Mouse (Mus musculus) yolk sac, embryonic 10.5 days (tissue): ENCODE measurements at regions not wholly inside any gene's neighbourhood (a gene's known extent, or its start where the extent isn't known, plus 50 kb on each side); places are given as distances from the start of the nearest gene placed in this dataset.

Experiments
- DNase-seq: peaks from one replicate; pipeline ENCODE4 v3.0.0-alpha.2; 2017; ENCODE audit warnings: low spot score

DNA sequence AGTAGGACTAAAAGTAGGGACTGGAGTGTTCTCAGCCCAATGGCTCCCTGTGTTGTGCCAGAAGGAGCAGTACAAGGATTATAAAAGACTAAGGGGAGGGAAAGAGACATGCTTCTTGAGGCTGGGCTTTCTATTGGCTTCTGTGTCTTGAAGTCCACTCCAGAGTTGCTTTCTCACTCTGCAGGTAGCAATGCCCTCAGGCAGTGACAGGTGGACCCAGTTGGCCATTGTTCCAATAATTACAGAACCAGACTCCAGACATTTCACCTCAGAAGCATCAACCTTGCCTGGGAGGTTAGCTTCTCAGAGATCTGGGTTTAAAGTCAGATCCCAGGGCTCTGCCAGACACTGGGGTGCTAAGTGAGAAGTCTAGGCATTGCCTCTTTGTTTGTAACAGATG, 136.3 kb upstream of the Tll1 start:
- DNase-seq = peak; percentile 0

DNA sequence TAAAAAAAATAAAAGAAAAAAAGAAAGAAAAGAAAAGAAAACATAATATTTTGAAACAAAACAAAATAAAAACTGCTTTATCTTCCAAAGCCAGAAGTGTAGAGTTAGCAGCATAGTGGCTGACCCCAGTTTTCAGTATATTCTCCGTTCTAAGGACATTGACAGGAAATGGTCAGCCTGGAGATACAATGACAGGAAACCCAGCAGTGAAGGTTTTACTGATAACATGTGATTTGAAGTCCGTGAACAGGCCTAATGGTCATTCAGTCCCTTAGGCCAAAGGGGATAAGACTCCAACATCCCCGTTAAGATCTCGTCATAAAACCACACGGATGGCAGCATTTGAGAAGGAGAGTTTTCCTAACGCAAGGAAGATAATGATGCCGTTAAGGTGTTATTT, 131.3 kb upstream of the Tll1 start:
- no peak for DNase-seq

DNA sequence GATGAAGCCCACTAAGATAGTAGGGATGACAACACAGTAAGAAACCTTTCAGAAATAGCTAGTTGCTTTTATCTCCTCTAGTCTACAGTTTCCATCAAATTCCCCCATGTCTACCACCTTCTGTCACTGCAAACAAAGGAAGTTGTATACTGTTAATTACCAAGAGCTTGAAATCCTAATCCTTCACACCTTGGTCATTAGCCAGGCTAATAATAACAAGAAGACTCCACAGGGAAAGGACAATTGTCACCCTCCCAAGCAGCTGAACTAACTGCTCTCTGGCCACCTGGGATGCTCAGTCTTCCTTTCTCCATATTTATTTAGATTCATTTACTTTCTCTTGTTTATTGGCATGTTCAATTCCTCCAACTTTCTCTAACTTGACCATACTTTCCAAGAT, 130.5 kb upstream of the Tll1 start:
- no peak for DNase-seq

DNA sequence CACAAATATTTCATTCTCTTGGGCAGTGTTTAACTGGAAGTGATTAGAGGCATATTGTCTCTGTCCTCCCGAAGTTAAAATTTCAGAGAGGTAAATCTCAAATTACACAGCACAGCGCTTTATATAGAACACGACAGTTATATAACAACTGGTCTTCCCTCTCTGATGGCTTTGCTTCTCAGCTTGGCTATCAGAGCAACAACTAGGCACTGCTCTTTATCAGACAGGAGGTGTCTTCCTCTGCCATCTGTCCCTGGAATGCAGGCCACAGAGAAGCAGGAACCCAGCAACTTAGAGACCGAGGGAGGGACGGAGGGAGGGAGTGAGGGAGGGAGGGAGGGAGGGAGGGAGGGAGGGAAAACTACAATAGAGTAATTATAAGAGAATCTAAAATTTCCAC, 129.4 kb upstream of the Tll1 start:
- no peak for DNase-seq

DNA sequence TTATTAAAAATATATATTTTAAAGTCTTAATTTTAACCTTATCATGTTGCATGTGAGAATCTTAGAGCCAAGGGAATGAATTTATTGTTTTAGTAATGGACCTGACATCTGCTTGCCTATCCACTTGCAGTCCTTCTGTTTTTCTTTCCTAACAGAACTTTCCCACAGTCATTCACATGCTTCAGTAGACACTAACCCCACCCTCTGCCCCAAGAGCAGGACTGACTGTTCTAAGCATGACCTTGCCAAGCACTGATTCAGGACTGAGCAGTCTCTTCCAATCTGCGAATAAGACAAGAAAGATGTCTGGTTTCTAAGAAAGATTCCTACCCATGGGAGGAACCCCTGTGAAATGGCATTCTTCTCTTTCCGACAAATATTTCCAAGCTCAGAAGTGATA, 117.9 kb upstream of the Tll1 start:
- DNase-seq = no peak

DNA sequence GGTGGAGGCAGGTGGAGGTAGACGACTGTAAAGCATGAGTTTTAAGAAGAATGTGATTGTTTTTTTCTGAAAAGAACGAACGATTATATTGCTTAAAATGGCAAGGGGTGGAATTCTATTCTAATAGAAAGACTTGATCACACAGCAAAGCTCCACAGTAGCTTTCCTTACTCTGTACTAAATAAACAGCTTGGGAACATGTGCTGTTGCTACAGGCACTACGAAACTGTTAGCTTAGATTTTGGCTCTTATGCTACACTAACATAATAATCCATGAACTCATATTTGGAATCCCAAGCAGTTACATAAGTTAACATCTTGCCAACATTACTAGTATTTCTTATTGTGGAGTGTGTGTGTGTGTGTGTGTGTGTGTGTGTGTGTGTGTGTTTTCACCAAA, 114.3 kb upstream of the Tll1 start:
- DNase-seq = no peak

DNA sequence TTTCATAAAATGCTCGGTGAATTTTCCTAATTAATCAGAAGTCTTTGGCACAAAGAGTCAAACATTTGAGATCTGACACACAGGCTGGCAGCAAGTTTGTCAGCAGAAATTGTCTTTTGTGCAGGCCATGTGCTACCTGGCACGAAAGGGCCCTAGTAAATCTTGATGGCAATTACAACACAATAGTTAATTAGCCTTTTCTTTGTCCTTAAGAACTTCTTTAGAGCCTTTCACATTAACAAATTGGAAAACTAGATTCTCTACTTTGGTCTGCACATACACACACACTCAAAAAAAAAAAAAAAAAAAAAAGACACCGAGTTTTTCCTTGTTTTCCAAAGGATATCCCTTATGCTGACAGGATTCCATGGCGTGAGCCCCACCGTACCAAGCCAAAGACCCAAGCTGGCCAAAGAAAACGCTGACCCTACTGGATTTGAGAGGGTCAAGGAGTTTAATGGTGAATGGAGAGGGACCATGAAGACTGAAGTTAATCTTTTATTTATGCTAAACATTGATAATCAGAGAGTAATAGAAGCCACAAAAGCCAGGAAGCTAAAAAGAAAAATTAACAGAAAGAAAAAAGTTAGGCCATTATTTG, 113.2 kb upstream of the Tll1 start:
- DNase-seq = no peak

DNA sequence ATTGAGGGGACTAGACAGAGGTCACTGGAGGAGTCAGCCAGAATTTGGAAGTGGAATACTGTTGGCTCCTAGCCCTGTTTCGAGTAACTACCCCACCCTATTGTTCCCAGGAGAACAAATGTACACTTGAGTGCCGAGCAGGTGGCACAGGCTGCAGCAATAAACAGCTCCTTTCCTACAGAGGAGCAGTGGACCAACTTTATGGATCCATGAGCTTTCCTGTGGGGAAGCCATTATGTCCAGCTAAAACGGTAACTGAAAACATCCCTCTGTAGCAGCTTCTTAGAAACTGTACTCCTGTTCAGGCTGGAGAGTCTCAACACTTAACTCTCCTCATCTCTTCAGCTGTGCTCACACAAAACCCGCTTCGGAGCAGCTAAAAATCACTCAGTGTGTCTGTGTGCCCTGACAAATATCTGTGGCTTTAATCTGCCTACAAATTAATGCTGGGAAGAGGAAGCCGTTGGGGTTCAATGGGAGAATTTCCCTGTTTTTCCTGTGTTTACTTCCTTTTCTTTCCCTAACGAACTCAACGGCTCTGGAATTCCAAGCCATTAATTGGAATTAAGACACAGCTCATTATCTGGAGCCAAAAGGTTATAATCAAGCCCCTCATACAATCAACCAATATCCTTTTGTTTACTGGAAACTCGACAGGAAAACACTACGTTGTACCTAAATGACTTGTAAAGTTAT, 112.6 kb upstream of the Tll1 start:
- DNase-seq = no peak

DNA sequence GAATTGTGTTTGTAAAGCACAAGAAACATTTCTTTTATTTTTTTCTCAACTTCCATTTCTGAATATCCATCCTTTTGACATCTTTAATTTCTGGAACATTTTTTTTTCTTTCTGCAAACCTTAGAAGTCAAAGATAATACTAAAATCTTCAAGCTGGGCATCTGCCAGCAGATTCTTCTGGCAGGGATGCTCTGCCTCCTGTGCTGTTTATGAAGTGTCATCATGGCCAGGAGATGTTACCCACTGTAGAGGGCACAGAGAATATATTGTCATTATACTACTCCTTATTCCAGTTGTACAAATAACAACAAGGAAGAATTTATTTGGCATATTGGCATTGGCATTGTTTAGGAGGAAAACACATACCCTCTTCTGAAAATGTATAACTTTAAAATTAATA, 111.7 kb upstream of the Tll1 start:
- no peak for DNase-seq

DNA sequence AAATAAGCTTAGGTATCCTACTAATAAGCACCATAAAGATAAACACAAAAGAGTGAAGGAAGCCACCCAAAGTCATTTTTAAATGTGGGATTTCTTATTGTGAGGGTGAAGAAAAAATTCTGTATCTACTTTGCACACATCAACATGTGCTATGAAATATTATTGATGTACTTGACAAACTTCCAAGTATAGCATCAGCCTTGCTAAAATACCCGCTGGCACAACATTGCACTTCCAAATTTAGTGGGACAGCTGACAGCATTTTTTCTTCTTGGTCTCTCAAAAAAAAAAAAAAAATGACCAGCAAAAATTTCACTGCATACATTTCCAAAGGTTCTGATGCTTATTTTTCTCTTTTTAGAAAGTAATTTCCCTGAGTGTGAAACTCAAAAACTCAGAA, 101.9 kb upstream of the Tll1 start:
- DNase-seq = no peak

DNA sequence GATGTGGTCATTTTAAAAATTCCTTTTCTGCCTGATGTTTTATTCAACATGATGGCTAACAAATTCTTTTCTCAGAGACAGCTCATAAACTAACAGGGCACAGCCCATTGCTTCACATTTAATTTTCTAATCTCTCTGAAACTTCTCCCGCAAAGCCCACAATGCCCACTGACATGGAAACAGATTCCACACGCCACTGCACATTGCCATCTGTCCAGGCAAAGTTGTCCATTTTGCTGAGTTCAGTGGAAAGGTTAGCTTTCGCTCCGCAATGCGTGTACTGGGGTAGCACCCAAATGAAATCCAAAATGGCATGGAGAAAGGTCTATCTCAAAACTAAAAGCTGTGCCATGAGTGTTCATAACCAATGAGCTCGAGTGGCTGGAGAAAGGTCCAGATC, 76.7 kb upstream of the Tll1 start:
- no peak for DNase-seq

DNA sequence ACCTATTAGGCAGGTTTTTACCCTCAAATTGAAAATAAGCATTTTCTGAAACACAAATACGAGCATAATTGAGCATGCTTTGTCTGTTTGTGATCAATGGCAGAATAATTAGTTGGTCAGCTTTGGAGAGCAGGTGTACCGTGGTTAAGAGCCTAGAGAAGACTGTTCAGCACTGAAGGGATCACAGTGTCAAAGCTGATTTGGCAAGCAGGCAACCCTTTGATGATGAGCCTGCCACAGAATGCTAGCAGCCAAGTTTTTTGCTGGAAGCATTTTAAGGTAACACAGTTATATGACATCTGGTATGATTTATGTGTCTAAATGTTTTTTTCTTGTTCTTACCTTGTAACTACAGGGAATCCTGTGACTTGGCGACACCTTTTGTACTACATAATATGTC, 75.5 kb upstream of the Tll1 start:
- DNase-seq = no peak

DNA sequence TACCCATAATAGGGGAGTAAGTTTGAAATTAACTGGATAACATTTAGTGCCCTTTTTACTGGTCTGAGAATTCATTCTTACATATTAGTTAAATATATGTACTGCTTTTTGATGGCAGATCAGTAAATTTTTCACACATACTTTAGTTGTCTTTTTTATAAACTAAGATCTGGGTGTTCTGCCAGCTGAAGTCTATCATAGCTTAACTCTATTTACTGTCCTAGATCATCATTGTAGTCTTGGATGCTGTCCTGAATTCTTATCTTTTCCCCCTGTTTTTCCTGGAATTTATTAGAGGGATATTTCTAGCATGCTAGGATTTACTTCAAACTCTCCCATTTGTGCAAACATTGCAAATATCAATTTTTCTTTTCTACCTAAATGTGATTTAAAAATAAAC, 74.3 kb upstream of the Tll1 start:
- DNase-seq = no peak

DNA sequence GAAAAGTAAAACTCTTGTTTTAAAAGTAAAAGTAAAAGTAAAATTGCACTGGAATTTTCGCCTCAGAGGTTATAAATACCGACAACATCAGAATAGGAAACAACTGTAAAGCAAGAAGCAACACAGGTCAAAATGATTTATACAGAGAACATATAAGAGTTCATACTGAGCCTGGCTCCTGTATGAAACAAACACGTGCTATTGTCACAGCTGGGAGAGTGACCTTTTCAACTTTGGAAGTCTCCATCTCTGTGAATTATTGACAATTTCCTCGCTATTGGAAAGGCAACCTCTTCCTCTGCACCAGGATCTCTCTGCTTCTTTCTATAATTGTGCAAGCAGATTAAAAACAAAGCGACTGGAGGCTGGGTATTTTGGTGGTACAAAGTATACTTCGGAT, 70.0 kb upstream of the Tll1 start:
- DNase-seq = no peak

DNA sequence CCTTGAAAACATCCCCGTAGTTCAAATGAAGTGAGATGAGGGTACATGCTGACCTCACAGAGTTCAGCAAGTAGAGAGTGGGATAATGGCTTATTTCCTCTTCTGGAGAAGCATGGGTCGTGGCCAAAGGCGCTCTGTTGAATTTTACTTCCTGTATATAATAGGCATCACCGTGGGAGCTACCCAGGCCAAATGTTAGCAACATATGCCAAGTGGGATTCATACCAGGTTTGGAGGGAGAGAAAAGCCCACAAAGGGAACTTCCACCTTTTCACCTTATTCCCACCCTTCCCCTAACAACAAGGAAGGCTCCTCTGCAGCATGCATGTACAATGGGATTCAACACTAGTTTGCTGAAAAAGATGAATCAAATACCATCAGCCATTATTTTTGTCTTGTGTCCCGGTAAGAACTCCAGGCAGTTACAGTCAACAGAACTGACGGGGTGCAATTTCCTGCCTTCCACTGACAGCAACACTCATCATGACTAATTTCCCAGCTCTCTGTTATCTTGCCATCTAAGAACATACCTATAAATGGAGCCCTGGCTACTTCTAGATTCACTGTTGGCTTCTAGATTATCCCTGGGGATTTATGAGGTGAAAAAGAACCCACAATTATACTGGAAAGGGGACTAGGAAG, 59.4 kb upstream of the Tll1 start:
- no peak for DNase-seq
